Mouse (Mus musculus) embryonic facial prominence, embryonic 10.5 days (tissue): ENCODE results near the gene Stam. TPM values are rescaled to one million over a fixed set of nuclear protein-coding genes. Genes with fewer than 3 reads are reported as not detected.
A peak's percentile ranks its signal among the peaks of the same experiment; 100 is the strongest.

Source experiments
- DNase-seq: peaks from one replicate; pipeline ENCODE4 v3.0.0-alpha.2; 2017; ENCODE audit warnings: low spot score
- H3K27ac ChIP-seq: fragments of 300-500 bp; sonication (generic); replicated peaks from 2 replicates; pipeline ENCODE4 v1.5.1; 2016; ENCODE audit warnings: mild to moderate bottlenecking
- H3K27me3 ChIP-seq: fragments of 300-500 bp; sonication (generic); replicated peaks from 2 replicates; pipeline ENCODE4 v1.6.1; 2016; ENCODE audit warnings: low read depth, mild to moderate bottlenecking; ENCODE audit not compliant: poor library complexity, severe bottlenecking
- H3K36me3 ChIP-seq: fragments of 300-500 bp; sonication (generic); replicated peaks from 2 replicates; pipeline ENCODE4 v1.6.1; 2016; ENCODE audit warnings: mild to moderate bottlenecking, moderate library complexity
- H3K4me1 ChIP-seq: fragments of 300-500 bp; sonication (generic); 2 replicates; pipeline ENCODE4 v1.6.1; 2016
- H3K4me3 ChIP-seq: fragments of 300-500 bp; sonication (generic); 2 replicates; pipeline ENCODE4 v1.5.1; 2016; ENCODE audit warnings: mild to moderate bottlenecking, moderate library complexity
- H3K9me3 ChIP-seq: fragments of 300-500 bp; sonication (generic); 2 replicates; pipeline ENCODE4 v1.6.1; 2016; ENCODE audit warnings: mild to moderate bottlenecking
- WGBS: fragments of 180-500 bp; shearing (Covaris S2); methylation state at CpG from one replicate; pipeline ENCODE4 v1.1.7; 2016; 5-methylcytosine and 5-hydroxymethylcytosine counted together
- polyA plus RNA-seq: library from polyadenylated mRNA; unstranded; fragments of >200 nt; fragmentation: Nextera tagmentation; extraction: Ambion mirVana; gene quantifications from 2 replicates; pipeline ENCODE4 v1.2.1, GENCODE M21; 2016

Gene Stam
- 78.2 and 86.8 TPM in 2 replicates for polyA plus RNA-seq

DNA sequence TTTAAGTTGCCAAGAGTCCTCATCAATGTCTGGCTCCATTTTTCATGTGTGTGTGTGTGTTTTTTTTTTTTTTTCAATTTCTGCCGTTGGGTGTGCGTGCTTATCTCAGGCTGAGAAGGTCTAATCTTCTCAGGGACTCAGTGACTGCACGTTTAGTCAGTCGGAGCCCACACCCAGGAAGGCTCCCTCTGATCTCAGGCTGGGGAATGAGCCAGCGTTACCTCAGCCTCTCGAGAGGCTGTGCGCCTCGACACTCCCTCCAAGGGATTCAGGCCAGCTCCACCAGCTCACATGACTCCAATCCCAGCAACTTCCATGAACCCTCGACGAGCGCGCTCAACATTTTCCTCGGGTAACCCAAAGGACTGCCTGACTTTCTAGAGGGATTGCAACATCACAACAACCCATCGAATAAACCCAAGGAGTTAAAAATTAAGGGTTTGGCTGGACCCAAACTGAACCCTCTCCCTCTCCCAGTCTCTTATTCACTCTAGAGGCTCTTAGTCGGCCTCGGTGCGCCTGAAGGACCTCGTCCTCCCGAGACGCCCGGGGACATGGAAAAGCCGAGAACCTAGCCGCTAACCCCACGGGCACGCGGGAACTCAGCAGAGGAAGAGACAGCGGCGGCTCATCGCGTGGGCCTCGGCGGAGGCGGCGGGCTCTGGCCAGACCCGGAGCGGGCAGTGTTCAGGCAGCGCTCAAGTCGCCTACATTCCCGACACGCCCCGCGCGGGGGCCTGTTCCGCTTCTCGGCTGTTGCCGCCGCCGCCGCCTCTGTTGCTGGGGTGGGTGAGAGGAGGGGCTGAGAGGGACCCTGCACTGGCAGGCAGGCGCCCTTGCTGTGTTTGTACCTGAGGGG, at the start of gene Stam:
Gene Stam, plus strand, starts transcription at position 737 of the 859 bp plus-strand sequence.
- H3K36me3 ChIP-seq: no peaks in the 10 kb centered on the region
- H3K9me3 ChIP-seq: no peaks in the 10 kb centered on the region
- H3K4me1 ChIP-seq: peaks cover 23% of the 10 kb centered on the region
- peak within 1 kb of the TSS; percentile 100 for H3K27ac ChIP-seq
- H3K4me3 ChIP-seq: peak within 1 kb of the TSS; percentile 87
- DNase-seq: peak; percentile 93
- under 1% methylated on average over 50 of the region's 50 CpGs for WGBS
- H3K27me3 ChIP-seq: no peaks in the 10 kb centered on the region

DNA sequence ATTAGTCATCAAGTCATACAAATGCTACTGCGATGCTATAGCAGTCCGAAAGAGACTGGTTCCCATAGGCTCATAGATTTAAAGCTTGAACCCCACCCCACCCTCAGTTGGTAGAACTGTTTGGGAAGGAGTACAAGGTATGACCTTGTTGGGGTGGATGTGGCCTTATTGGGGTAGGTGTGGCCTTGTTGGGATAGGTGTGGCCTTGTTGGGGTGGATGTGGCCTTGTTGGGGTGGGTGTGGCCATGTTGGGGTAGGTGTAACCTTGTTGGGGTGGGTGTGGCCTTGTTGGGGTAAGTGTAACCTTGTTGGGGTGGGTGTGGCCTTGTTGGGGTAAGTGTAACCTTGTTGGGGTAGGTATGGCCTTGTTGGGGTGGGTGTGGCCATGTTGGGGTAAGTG, 32.6 kb upstream of the Stam start:
- no peak for DNase-seq
- WGBS: 98% methylated on average over 2 of the region's 2 CpGs
- peaks cover 4% of the 10 kb centered on the region for H3K4me1 ChIP-seq
- no peak overlapping the region for H3K4me3 ChIP-seq
- H3K36me3 ChIP-seq: peaks cover 10% of the 10 kb centered on the region
- no peaks in the 10 kb centered on the region for H3K27me3 ChIP-seq
- H3K27ac ChIP-seq: no peak overlapping the region
- H3K9me3 ChIP-seq: no peaks in the 10 kb centered on the region

GRCm38 (mm10) chr2:14043011-14043410, 30.9 kb upstream of the Stam start:
- peaks cover 10% of the 10 kb centered on the region for H3K36me3 ChIP-seq
- H3K27me3 ChIP-seq: no peaks in the 10 kb centered on the region
- peaks cover 4% of the 10 kb centered on the region for H3K4me1 ChIP-seq
- H3K27ac ChIP-seq: no peak overlapping the region
- H3K9me3 ChIP-seq: no peaks in the 10 kb centered on the region
- no peak for DNase-seq
- 83% methylated on average over 3 of the region's 3 CpGs for WGBS
- H3K4me3 ChIP-seq: no peak overlapping the region

DNA sequence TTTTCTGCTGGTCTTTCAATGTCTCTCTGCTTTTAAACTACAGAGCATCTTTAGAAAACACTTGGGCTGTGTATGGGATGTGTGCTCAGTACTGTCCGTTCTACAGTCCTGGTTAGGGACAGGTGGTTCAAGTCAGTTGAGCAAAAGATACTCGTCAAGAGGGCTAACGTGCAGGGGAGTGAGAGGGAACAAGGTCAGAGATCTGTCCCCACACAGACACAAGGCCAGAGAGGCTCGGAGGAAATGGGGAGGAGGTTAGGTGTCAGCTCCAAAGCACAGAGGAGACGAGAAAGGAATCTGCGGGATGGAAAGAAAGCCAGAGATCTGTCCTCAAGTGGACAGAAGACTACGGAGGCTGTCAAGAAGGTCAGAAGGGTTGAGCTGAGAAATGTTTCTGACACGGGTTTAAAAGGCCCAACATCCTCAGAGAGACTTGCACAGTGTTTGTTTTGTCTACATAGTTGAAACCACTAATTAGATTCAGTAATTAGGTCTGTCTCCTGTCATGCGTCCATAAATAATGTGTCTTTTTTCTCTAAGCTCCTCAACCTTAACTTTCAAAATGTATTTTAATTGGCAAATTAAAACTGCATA, 30.2 kb upstream of the Stam start:
- WGBS: 38% methylated on average over 9 of the region's 9 CpGs
- H3K4me1 ChIP-seq: peaks cover 5% of the 10 kb centered on the region
- no peaks in the 10 kb centered on the region for H3K9me3 ChIP-seq
- DNase-seq: no peak
- no peak overlapping the region for H3K27ac ChIP-seq
- no peak overlapping the region for H3K4me3 ChIP-seq
- H3K36me3 ChIP-seq: peaks cover 10% of the 10 kb centered on the region
- H3K27me3 ChIP-seq: no peaks in the 10 kb centered on the region

GRCm38 (mm10) chr2:14048381-14048780, 25.5 kb upstream of the Stam start:
- Histone ChIP-seq H3K4me3 (no peak overlapping the region), H3K27me3 (no peaks in the 10 kb centered on the region), H3K4me1 (peaks cover 10% of the 10 kb centered on the region), H3K36me3 (no peaks in the 10 kb centered on the region), H3K27ac (no peak overlapping the region), H3K9me3 (no peaks in the 10 kb centered on the region)
- peak; percentile 53 for DNase-seq

GRCm38 (mm10) chr2:14048808-14049207, 25.1 kb upstream of the Stam start:
- 71% methylated on average over 5 of the region's 5 CpGs for WGBS
- H3K27me3 ChIP-seq: no peaks in the 10 kb centered on the region
- peaks cover 7% of the 10 kb centered on the region for H3K4me1 ChIP-seq
- no peak overlapping the region for H3K27ac ChIP-seq
- no peaks in the 10 kb centered on the region for H3K9me3 ChIP-seq
- H3K36me3 ChIP-seq: no peaks in the 10 kb centered on the region
- DNase-seq: no peak
- H3K4me3 ChIP-seq: no peak overlapping the region

DNA sequence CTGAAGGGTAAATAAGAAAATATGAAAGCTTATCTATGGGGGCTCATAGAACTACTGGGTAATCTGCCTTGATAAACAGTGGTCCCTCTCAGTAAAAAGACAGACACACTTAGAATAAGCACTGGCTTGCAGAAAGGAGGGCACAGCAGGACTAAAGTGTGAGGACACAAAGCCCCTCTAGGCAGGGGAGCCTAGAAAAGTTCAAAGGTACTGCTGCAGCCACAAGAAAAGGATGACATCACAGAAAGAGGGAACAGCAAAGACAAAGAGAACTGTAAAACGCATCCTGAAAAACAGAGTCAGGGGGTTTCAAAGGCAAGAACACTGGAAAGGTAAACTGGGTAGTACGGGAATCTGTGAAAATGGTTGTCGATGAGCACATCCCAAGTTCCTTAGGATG, 20.3 kb upstream of the Stam start:
- H3K27ac ChIP-seq: no peak overlapping the region
- H3K9me3 ChIP-seq: no peaks in the 10 kb centered on the region
- H3K27me3 ChIP-seq: no peaks in the 10 kb centered on the region
- no peak overlapping the region for H3K4me3 ChIP-seq
- no peak for DNase-seq
- peaks cover 20% of the 10 kb centered on the region for H3K4me1 ChIP-seq
- H3K36me3 ChIP-seq: no peaks in the 10 kb centered on the region
- WGBS: 56% methylated on average over 3 of the region's 3 CpGs

DNA sequence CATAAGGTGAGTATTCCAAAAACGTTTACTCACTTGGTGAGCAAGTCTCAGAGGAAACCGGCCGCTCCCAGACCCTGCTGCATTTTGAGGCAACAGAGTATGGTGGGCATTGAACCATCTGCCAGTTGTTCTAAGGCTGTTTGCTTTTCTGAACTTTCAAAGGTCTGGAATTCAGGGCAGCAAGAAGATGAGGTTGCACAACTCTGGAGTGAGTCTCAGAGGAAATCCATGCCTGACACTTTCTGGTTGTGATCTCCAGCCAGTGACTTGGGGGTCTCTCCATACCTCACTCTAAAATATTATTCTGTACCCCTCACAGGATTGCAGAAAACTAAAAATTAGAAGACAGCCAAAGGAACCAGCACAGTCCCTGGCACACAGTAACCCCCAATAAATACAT, 19.7 kb upstream of the Stam start:
- DNase-seq: no peak
- no peaks in the 10 kb centered on the region for H3K9me3 ChIP-seq
- peaks cover 15% of the 10 kb centered on the region for H3K4me1 ChIP-seq
- 58% methylated on average over 3 of the region's 3 CpGs for WGBS
- no peaks in the 10 kb centered on the region for H3K27me3 ChIP-seq
- H3K36me3 ChIP-seq: no peaks in the 10 kb centered on the region
- H3K4me3 ChIP-seq: no peak overlapping the region
- H3K27ac ChIP-seq: no peak overlapping the region

DNA sequence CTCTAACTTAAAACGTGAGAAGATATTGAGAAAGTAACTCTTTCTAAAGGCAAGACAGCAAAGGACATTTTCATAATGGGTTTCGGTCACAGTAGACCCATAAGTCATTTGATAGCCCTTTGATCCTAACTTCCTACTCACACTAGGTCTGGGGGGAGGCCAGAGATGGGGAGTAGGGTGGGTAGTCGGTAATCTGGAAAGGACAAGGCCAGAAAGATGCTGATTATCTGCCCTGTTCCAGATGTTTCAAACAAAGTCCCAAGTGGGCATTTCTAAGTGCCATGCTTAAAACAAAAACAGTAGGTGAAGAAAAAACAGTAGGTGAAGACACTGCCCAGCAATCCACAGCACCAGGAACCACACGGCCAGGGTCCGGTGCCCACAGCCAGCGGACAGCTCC, 19.2 kb upstream of the Stam start:
- no peak for DNase-seq
- H3K4me1 ChIP-seq: peaks cover 14% of the 10 kb centered on the region
- H3K9me3 ChIP-seq: no peaks in the 10 kb centered on the region
- H3K27me3 ChIP-seq: no peaks in the 10 kb centered on the region
- H3K4me3 ChIP-seq: peak overlapping the region; percentile 77
- 7% methylated on average over 6 of the region's 6 CpGs for WGBS
- no peaks in the 10 kb centered on the region for H3K36me3 ChIP-seq
- peak overlapping the region; percentile 93 for H3K27ac ChIP-seq

DNA sequence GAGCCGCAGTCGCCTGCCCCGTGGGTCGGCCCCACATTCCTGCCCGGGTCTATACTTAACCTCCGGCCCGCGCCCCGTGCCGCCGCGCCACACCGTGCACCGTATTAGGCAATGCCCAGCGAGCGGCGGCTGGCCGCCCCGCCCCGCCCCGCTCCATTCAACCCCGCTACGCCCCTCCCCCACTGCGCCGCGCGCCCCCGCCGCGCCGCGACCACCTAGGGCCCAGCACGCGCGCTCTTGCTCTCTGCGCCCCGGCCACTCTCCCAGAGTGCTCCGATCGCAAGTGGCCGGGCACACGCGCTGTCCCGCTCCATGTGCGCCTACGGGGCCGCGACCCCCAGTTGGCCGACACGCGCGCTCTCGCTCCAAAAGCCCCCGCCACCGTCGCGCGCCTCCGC, 18.7 kb upstream of the Stam start:
- under 1% methylated on average over 58 of the region's 58 CpGs for WGBS
- Histone ChIP-seq H3K9me3 (no peaks in the 10 kb centered on the region), H3K27me3 (no peaks in the 10 kb centered on the region), H3K4me1 (peaks cover 14% of the 10 kb centered on the region), H3K36me3 (no peaks in the 10 kb centered on the region), H3K4me3 (peak overlapping the region; percentile 77), H3K27ac (peak overlapping the region; percentile 93)
- DNase-seq: peak; percentile 90

GRCm38 (mm10) chr2:14055566-14056331, 18.1 kb upstream of the Stam start, which contains the start of gene Hacd1:
TSS of gene Hacd1 (minus strand) at chr2:14056135.
- peak within 1 kb of the TSS; percentile 93 for H3K27ac ChIP-seq
- no peaks in the 10 kb centered on the region for H3K36me3 ChIP-seq
- WGBS: under 1% methylated on average over 101 of the region's 101 CpGs
- DNase-seq: peak; percentile 92
- no peaks in the 10 kb centered on the region for H3K9me3 ChIP-seq
- H3K27me3 ChIP-seq: no peaks in the 10 kb centered on the region
- peaks cover 14% of the 10 kb centered on the region for H3K4me1 ChIP-seq
- H3K4me3 ChIP-seq: peak within 1 kb of the TSS; percentile 77

DNA sequence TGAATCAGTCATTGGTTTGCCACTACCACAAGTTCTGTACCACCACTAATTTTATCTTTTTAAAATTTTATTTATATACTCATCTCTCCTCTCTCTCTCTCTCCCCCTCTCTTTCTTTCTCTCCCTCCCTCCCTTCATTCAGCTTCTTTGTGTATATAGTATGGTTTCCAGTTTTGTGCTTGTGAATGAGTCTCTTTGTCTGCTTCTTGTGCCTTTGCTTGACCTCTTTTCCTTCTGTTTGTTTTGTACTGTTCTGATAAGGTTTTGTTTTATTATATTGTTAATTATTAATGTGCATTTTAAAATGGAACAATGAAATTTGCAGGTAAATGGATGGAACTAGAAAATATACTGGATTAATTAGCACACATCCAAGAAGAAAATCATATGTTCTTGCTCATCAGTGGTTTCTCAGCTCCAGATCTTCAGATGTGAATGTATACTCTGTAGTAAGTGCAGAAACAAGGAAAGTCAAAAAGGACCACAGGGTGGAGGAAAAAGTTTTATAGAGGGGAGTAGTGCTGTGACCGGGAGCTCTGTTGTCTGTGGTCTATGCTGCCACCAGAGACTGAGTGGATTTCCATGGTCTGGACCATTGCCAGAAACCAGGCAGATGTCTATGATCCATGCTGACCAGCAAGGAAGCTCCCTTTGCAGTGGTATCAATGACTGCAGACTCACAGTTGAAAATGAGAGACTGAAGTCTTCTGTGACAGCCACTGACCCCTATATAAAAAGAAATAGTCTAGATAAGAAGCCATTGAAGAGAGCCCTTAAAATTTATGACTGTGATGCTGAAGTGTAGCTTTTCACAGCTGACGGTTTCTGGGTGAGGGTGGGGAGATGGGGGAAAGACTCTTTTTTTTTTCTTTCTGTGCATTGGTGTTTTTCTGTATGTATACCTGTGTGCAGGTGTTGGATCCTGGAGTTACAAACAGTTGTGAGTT, 7.9 kb upstream of the Stam start:
- no peak for DNase-seq
- WGBS: 81% methylated on average over 2 of the region's 2 CpGs

More for the DNA sequence above, 7.9 kb upstream of the Stam start:
- Histone ChIP-seq H3K27me3 (no peaks in the 10 kb centered on the region), H3K9me3 (no peaks in the 10 kb centered on the region), H3K4me3 (no peak overlapping the region), H3K4me1 (no peaks in the 10 kb centered on the region), H3K27ac (no peak overlapping the region), H3K36me3 (no peaks in the 10 kb centered on the region)
